Mouse (Mus musculus) myocyte (in vitro differentiated cells): ENCODE data around the gene Svs2. TPM values are rescaled to one million over a fixed set of nuclear protein-coding genes. Genes with fewer than 3 reads are reported as not detected.
"Not testable (repeated sequence)": the region's sequence is repeated elsewhere in the genome, so short reads cannot be mapped to it uniquely, and the experiment has no call there.

Experiments
- H3K27me3 ChIP-seq: one replicate; pipeline ENCODE4 v1.6.1; 2011; ENCODE audit not compliant: control insufficient read depth, insufficient read depth, insufficient read length
- H3K36me3 ChIP-seq: one replicate; pipeline ENCODE4 v1.6.1; 2011; ENCODE audit not compliant: control insufficient read depth, insufficient read depth
- H3K4me2 ChIP-seq: one replicate; pipeline ENCODE4 v1.6.1; 2011; ENCODE audit warnings: low read depth, control low read depth
- H3K4me3 ChIP-seq: one replicate; pipeline ENCODE4 v1.5.1; 2011; ENCODE audit warnings: mild to moderate bottlenecking, control low read depth, moderate library complexity
- H3K79me2 ChIP-seq: one replicate; pipeline ENCODE4 v1.6.1; 2011; ENCODE audit not compliant: control insufficient read depth, insufficient read depth
- H3ac ChIP-seq: one replicate; pipeline ENCODE4 v1.6.1; 2011; ENCODE audit not compliant: control insufficient read depth, insufficient read length
- CEBPB ChIP-seq: IDR thresholded peaks from 2 replicates; pipeline ENCODE4 v1.6.1; 2011; ENCODE audit warnings: mild to moderate bottlenecking, moderate library complexity; ENCODE audit not compliant: poor library complexity, insufficient read depth, severe bottlenecking
- E2F4 ChIP-seq: IDR thresholded peaks from one replicate; pipeline ENCODE4 v1.6.1; 2011; ENCODE audit warnings: mild to moderate bottlenecking, control low read depth, moderate library complexity; ENCODE audit not compliant: insufficient read depth
- MAX ChIP-seq: IDR thresholded peaks from one replicate; pipeline ENCODE4 v1.6.1; 2011; ENCODE audit warnings: low read depth, mild to moderate bottlenecking, control low read depth
- MYOD1 ChIP-seq, 3 experiments: IDR thresholded peaks; one replicate each; pipeline ENCODE4 v1.6.1; 2011; ENCODE audit warnings: control low read depth in 2 of 3, low read depth in 2 of 3, mild to moderate bottlenecking in 2 of 3, moderate library complexity in 1 of 3; ENCODE audit not compliant: insufficient read length in 2 of 3, control insufficient read depth in 1 of 3
- MYOG ChIP-seq, 3 experiments: IDR thresholded peaks; one replicate each; pipeline ENCODE4 v1.6.1; 2011; ENCODE audit warnings: control low read depth in 2 of 3, low read depth in 2 of 3, mild to moderate bottlenecking in 2 of 3; ENCODE audit not compliant: insufficient read length in 2 of 3, control insufficient read depth in 1 of 3, insufficient read depth in 1 of 3
- POLR2A ChIP-seq: IDR thresholded peaks from one replicate; pipeline ENCODE4 v1.6.1; 2011; ENCODE audit warnings: low read depth, mild to moderate bottlenecking, control low read depth, moderate library complexity; ENCODE audit not compliant: insufficient read length
- POLR2AphosphoS2 ChIP-seq: IDR thresholded peaks from one replicate; pipeline ENCODE4 v1.6.1; 2011; ENCODE audit warnings: low read depth, control low read depth; ENCODE audit not compliant: insufficient read length
- REST ChIP-seq: IDR thresholded peaks from one replicate; pipeline ENCODE4 v1.6.1; 2011; ENCODE audit warnings: mild to moderate bottlenecking, control low read depth, moderate library complexity; ENCODE audit not compliant: insufficient read depth, insufficient read length
- SRF ChIP-seq: IDR thresholded peaks from one replicate; pipeline ENCODE4 v1.6.1; 2011; ENCODE audit warnings: low read depth; ENCODE audit not compliant: control insufficient read depth, insufficient read length
- TCF12 ChIP-seq: IDR thresholded peaks from one replicate; pipeline ENCODE4 v1.6.1; 2011; ENCODE audit warnings: mild to moderate bottlenecking, control low read depth; ENCODE audit not compliant: poor library complexity, insufficient read depth, severe bottlenecking
- TCF3 ChIP-seq: IDR thresholded peaks from one replicate; pipeline ENCODE4 v1.6.1; 2011; ENCODE audit warnings: low read depth, control low read depth; ENCODE audit not compliant: insufficient read length
- USF1 ChIP-seq: IDR thresholded peaks from one replicate; pipeline ENCODE4 v1.6.1; 2011; ENCODE audit warnings: low read depth, mild to moderate bottlenecking, control low read depth, moderate library complexity
- polyA plus RNA-seq: library from polyadenylated mRNA; unstranded; fragments of >200 nt; fragmentation: generic; extraction: Trizol; gene quantifications from one replicate; pipeline ENCODE4 v1.2.1, GENCODE M21; 2012; ENCODE audit warnings: missing spikeins

The Svs2 gene
- polyA plus RNA-seq, 1 experiment = not detected

DNA sequence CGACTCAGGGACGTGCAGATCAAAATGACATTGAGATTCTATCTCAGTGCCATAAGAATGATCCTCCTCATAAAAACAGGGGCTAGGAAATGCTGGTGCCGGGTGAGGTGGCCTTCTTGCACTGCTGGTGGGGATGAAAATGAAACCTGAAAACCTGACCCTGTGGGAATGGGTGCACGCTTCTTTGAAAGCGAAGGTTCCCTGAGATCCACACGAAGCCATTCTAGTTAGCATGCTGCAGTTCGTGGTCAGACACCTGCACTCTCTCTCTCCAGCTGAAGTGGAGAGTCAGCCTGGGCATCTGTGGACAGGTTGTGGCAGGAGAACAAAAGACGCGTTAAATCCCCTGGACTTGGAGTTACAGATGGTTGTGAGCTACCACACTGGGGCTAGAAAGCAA lies 19.0 kb downstream of the Svs2 start:
- no peak overlapping the region for H3K4me2 ChIP-seq
- H3ac ChIP-seq = no peak overlapping the region
- no peak overlapping the region for H3K4me3 ChIP-seq
- H3K27me3 ChIP-seq = peaks cover 47% of the 10 kb centered on the region
- no peaks in the 10 kb centered on the region for H3K79me2 ChIP-seq
- H3K36me3 ChIP-seq = no peaks in the 10 kb centered on the region
- no peak for TF ChIP-seq TCF12
- TF ChIP-seq REST = no peak
- TF ChIP-seq MYOG (IDR thresholded peaks at IDR 0.05; ENCODE audit: control insufficient read depth in 1 of 3, insufficient read depth in 1 of 3, insufficient read length in 2 of 3, low read depth in 2 of 3) = no peak
- no peak for TF ChIP-seq TCF3
- no peak for TF ChIP-seq CEBPB
- no peak for TF ChIP-seq POLR2AphosphoS2
- no peak for TF ChIP-seq POLR2A
- no peak for TF ChIP-seq MYOD1 (IDR thresholded peaks at IDR 0.05; ENCODE audit: control insufficient read depth in 1 of 3, insufficient read length in 2 of 3, low read depth in 2 of 3)
- TF ChIP-seq MAX = no peak
- TF ChIP-seq SRF = no peak
- no peak for TF ChIP-seq USF1
- TF ChIP-seq E2F4 = no peak

DNA sequence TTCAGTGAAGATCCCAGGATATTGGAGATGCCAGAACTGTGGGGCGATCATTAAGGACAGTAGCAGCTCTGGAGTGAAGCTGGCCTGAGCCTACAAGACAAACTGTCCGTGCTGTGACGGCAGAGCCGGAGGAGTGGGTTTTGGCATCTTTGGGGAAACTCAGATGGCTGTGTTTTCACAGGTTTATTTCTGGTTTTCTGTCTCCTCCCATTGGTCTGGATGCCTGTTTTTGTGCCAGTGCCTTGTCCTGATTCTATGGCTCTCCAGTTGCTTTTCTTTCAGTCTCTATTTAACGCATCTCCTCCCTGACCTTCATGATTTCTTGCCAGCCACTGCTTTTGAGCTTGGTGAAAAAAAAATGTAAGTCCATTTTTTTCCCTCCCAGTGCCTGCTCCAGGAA lies 25.6 kb downstream of the Svs2 start:
- no peak for TF ChIP-seq SRF
- TF ChIP-seq E2F4 = no peak
- TF ChIP-seq USF1 = no peak
- no peak for TF ChIP-seq MAX
- TF ChIP-seq TCF3 = no peak
- no peak for TF ChIP-seq POLR2A
- no peak for TF ChIP-seq MYOG (IDR thresholded peaks at IDR 0.05; ENCODE audit: control insufficient read depth in 1 of 3, insufficient read depth in 1 of 3, insufficient read length in 2 of 3, low read depth in 2 of 3)
- TF ChIP-seq REST = no peak
- TF ChIP-seq CEBPB = no peak
- TF ChIP-seq TCF12 = no peak
- no peak for TF ChIP-seq POLR2AphosphoS2
- TF ChIP-seq MYOD1 (IDR thresholded peaks at IDR 0.05; ENCODE audit: control insufficient read depth in 1 of 3, insufficient read length in 2 of 3, low read depth in 2 of 3) = no peak
- Histone ChIP-seq H3K79me2 (no peaks in the 10 kb centered on the region), H3K4me3 (no peak overlapping the region), H3K36me3 (no peaks in the 10 kb centered on the region), H3K4me2 (no peak overlapping the region), H3ac (no peak overlapping the region), H3K27me3 (peaks cover 37% of the 10 kb centered on the region)

DNA sequence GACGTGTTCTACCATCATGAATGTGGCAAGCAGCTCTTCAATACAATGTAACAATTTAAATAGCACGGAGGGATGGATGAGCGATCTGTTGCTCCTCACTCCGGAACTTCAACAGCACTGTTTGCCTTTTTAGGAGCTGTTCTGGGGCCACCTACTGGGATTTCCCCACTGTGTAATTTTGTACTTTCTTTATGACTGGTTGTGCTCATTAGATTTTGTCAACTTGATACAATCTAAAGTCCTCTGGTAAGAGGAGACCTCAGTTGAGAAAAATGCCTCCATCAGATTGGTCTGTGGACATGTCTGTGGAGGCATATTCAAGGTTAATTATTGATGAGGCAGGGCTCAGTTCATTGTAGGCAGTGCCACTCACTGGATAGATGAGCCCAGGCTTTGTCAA lies 27.4 kb downstream of the Svs2 start:
- H3K27me3 ChIP-seq = peaks cover 39% of the 10 kb centered on the region
- H3K36me3 ChIP-seq = no peaks in the 10 kb centered on the region
- H3K4me2 ChIP-seq = no peak overlapping the region
- H3K79me2 ChIP-seq = no peaks in the 10 kb centered on the region
- TF ChIP-seq E2F4 (no peak), USF1 (no peak), SRF (no peak), MYOG (IDR thresholded peaks at IDR 0.05; ENCODE audit: control insufficient read depth in 1 of 3, insufficient read depth in 1 of 3, insufficient read length in 2 of 3, low read depth in 2 of 3) (no peak), CEBPB (no peak), MYOD1 (IDR thresholded peaks at IDR 0.05; ENCODE audit: control insufficient read depth in 1 of 3, insufficient read length in 2 of 3, low read depth in 2 of 3) (no peak), TCF3 (no peak), TCF12 (no peak), REST (no peak), POLR2A (no peak), POLR2AphosphoS2 (no peak), MAX (no peak)
- H3K4me3 ChIP-seq = no peak overlapping the region
- no peak overlapping the region for H3ac ChIP-seq

DNA sequence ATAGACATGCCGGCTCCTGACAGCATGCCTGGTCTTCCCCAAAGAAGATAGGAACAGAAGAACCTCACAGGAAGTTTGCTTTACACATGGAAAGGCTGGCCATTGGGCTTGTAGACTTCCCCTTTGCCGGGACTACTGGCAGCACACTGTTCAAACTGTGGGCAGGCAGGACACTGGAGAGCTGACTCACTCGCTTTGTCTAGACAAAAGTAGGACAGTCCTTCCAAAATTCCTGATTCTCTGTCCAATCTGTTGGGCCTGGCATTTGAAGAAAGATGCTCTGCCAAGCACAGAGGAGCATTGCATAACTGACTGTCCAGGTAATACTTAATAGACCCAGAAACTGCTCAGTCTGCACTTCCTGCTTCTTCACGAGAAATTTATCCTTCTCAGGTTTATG lies 31.6 kb downstream of the Svs2 start:
- H3K4me2 ChIP-seq = no peak overlapping the region
- H3K79me2 ChIP-seq = no peaks in the 10 kb centered on the region
- no peak for TF ChIP-seq CEBPB
- TF ChIP-seq MYOG (IDR thresholded peaks at IDR 0.05; ENCODE audit: control insufficient read depth in 1 of 3, insufficient read depth in 1 of 3, insufficient read length in 2 of 3, low read depth in 2 of 3) = no peak
- no peak for TF ChIP-seq POLR2A
- no peak for TF ChIP-seq REST
- TF ChIP-seq TCF12 = no peak
- no peak for TF ChIP-seq USF1
- no peak for TF ChIP-seq MYOD1 (IDR thresholded peaks at IDR 0.05; ENCODE audit: control insufficient read depth in 1 of 3, insufficient read length in 2 of 3, low read depth in 2 of 3)
- no peak for TF ChIP-seq POLR2AphosphoS2
- TF ChIP-seq MAX = no peak
- TF ChIP-seq TCF3 = no peak
- TF ChIP-seq SRF = no peak
- no peak for TF ChIP-seq E2F4
- H3ac ChIP-seq = no peak overlapping the region
- no peaks in the 10 kb centered on the region for H3K36me3 ChIP-seq
- peaks cover 21% of the 10 kb centered on the region for H3K27me3 ChIP-seq
- H3K4me3 ChIP-seq = no peak overlapping the region

DNA sequence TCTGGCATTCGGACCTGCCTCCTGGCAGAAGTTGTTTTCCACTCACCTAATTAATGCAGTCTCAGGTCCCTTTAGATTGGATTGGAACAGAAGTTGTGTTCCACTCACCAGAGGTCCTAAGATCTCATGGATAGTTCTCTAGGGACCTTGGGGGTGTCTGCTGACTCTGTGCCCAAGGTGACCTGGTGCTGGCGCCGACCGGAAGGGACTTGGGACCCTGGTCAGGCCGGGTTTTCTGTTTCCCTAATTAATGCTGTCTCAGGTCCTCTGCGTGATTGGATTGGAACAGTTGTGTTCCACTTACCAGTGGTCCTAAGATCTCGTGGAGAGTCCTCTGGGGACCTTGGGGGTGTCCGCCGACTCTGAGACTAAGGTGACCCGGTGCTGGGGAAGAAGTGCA lies 32.3 kb downstream of the Svs2 start:
- H3K4me3 ChIP-seq, H3K4me2 ChIP-seq, H3ac ChIP-seq, H3K36me3 ChIP-seq, H3K79me2 ChIP-seq: not testable (repeated sequence)
- H3K27me3 ChIP-seq = peaks cover 21% of the 10 kb centered on the region
